Mouse (Mus musculus): Measurements from ENCODE around the gene Sephs2.

Gene Sephs2

GRCm38 (mm10) chr7:127273925-127274789 is at the start of gene Sephs2:
TSS of gene Sephs2 (minus strand) at chr7:127274055.
- peak; percentile 93 to 94 for DNase-seq (ENCODE audit: low spot score in 2 of 2)

GRCm38 (mm10) chr7:127322085-127322484 is 48.2 kb upstream of the Sephs2 start:
- DNase-seq (ENCODE audit: low spot score in 2 of 2) = no peak

- DNase-seq (ENCODE audit: low spot score in 2 of 2) = peak in 1 of 2 experiments; percentile 35
Observed at GRCm38 (mm10) chr7:127321106-127321505, 47.3 kb upstream of the Sephs2 start.

- DNase-seq (ENCODE audit: low spot score in 2 of 2) = no peak
Observed at GRCm38 (mm10) chr7:127313912-127314311, 40.1 kb upstream of the Sephs2 start.

- DNase-seq (ENCODE audit: low spot score in 2 of 2) = no peak
Observed at GRCm38 (mm10) chr7:127309951-127310350, 36.1 kb upstream of the Sephs2 start.

- DNase-seq (ENCODE audit: low spot score in 2 of 2) = peak; percentile 30 to 50
Observed at GRCm38 (mm10) chr7:127308887-127309286, 35.0 kb upstream of the Sephs2 start.

- DNase-seq (ENCODE audit: low spot score in 2 of 2) = no peak
Observed at GRCm38 (mm10) chr7:127308431-127308830, 34.6 kb upstream of the Sephs2 start.

GRCm38 (mm10) chr7:127297586-127298193 is 23.8 kb upstream of the Sephs2 start:
- no peak for DNase-seq (ENCODE audit: low spot score in 2 of 2)

- DNase-seq (ENCODE audit: low spot score in 2 of 2) = no peak
Observed at GRCm38 (mm10) chr7:127296786-127297555, 23.1 kb upstream of the Sephs2 start.

GRCm38 (mm10) chr7:127296098-127296497 is 22.2 kb upstream of the Sephs2 start, which contains the start of gene Itgal:
TSS of gene Itgal (plus strand) at chr7:127296260.
- no peak for DNase-seq (ENCODE audit: low spot score in 2 of 2)

GRCm38 (mm10) chr7:127290142-127290541 is 16.3 kb upstream of the Sephs2 start:
- no peak for DNase-seq (ENCODE audit: low spot score in 2 of 2)

GRCm38 (mm10) chr7:127289306-127289705 is 15.5 kb upstream of the Sephs2 start:
- DNase-seq (ENCODE audit: low spot score in 2 of 2) = no peak

GRCm38 (mm10) chr7:127287940-127288339 is 14.1 kb upstream of the Sephs2 start:
- no peak for DNase-seq (ENCODE audit: low spot score in 2 of 2)

GRCm38 (mm10) chr7:127285154-127285553 is 11.3 kb upstream of the Sephs2 start:
- no peak for DNase-seq (ENCODE audit: low spot score in 2 of 2)

- no peak for DNase-seq (ENCODE audit: low spot score in 2 of 2)
Observed at GRCm38 (mm10) chr7:127282190-127282589, 8.3 kb upstream of the Sephs2 start.

- no peak for DNase-seq (ENCODE audit: low spot score in 2 of 2)
Observed at GRCm38 (mm10) chr7:127281114-127281513, 7.3 kb upstream of the Sephs2 start.

GRCm38 (mm10) chr7:127280092-127280491 is 6.2 kb upstream of the Sephs2 start:
- no peak for DNase-seq (ENCODE audit: low spot score in 2 of 2)

- no peak for DNase-seq (ENCODE audit: low spot score in 2 of 2)
Observed at GRCm38 (mm10) chr7:127278311-127278710, 4.5 kb upstream of the Sephs2 start.

- no peak for DNase-seq (ENCODE audit: low spot score in 2 of 2)
Observed at GRCm38 (mm10) chr7:127276519-127276961, 2.7 kb upstream of the Sephs2 start.

GRCm38 (mm10) chr7:127273118-127273923 is 534 bp downstream of the Sephs2 start:
- DNase-seq (ENCODE audit: low spot score in 2 of 2) = no peak

- DNase-seq (ENCODE audit: low spot score in 2 of 2) = no peak
Observed at GRCm38 (mm10) chr7:127272566-127272965, 1.3 kb downstream of the Sephs2 start.

Measured in right cerebral cortex, postnatal 36 days (tissue).